Mouse (Mus musculus) liver, embryonic 14.5 days (tissue): Measurements from ENCODE around the gene Kiss1. TPM values are rescaled to one million over a fixed set of nuclear protein-coding genes. Genes with fewer than 3 reads are reported as not detected.

Source experiments
- ATAC-seq: fragments of 200-750 bp; cut with Nextera tagmentation; 2 replicates; pipeline ENCODE4 v1.8.0; 2017; ENCODE audit warnings: moderate number of reproducible peaks, mild to moderate bottlenecking, moderate library complexity; ENCODE audit not compliant: insufficient read depth
- DNase-seq, 3 experiments: peaks; one replicate each; pipeline ENCODE4 v3.0.0-alpha.2; 2012 to 2013; ENCODE audit warnings: low read depth in 3 of 3, low spot score in 3 of 3
- H3K27ac ChIP-seq: fragments of 300-500 bp; sonication (generic); 2 replicates; pipeline ENCODE4 v1.5.1; 2014; ENCODE audit warnings: moderate library complexity, mild to moderate bottlenecking, control low read depth, inconsistent platforms
- H3K27me3 ChIP-seq: fragments of 300-500 bp; sonication (generic); 2 replicates; pipeline ENCODE4 v1.6.1; 2014; ENCODE audit warnings: mild to moderate bottlenecking, low read length, moderate library complexity; ENCODE audit not compliant: control insufficient read depth, insufficient read depth
- H3K36me3 ChIP-seq: fragments of 300-500 bp; sonication (generic); replicated peaks from 2 replicates; pipeline ENCODE4 v1.6.1; 2014; ENCODE audit warnings: low read depth; ENCODE audit not compliant: control insufficient read depth, insufficient read depth
- H3K4me1 ChIP-seq, 2 experiments: fragments of 200-500 bp in 1 of 2; fragments of 300-500 bp in 1 of 2; sonication (generic) in 1 of 2; replicated peaks; 2 replicates each; pipeline ENCODE4 v1.6.1; 2012 to 2014; ENCODE audit warnings: antibody characterized with exemption in 1 of 2, inconsistent platforms in 1 of 2, low read length in 1 of 2; ENCODE audit not compliant: control insufficient read depth in 2 of 2, insufficient read depth in 2 of 2
- H3K4me2 ChIP-seq: fragments of 300-500 bp; sonication (generic); 2 replicates; pipeline ENCODE4 v1.6.1; 2014; ENCODE audit warnings: low read depth, mild to moderate bottlenecking, control low read depth, moderate library complexity
- H3K4me3 ChIP-seq, 2 experiments: fragments of 200-500 bp in 1 of 2; fragments of 300-500 bp in 1 of 2; sonication (generic) in 1 of 2; 2 replicates each; pipeline ENCODE4 v1.5.1; 2012 to 2014; ENCODE audit warnings: low read depth in 2 of 2, low read length in 2 of 2, mild to moderate bottlenecking in 2 of 2, control low read depth in 1 of 2, inconsistent platforms in 1 of 2, moderate library complexity in 1 of 2; ENCODE audit not compliant: insufficient read depth in 1 of 2
- H3K9ac ChIP-seq: fragments of 300-500 bp; sonication (generic); replicated peaks from 2 replicates; pipeline ENCODE4 v1.6.1; 2014; ENCODE audit warnings: mild to moderate bottlenecking, control low read depth, moderate library complexity
- H3K9me3 ChIP-seq: fragments of 300-500 bp; sonication (generic); 2 replicates; pipeline ENCODE4 v1.6.1; 2016; ENCODE audit warnings: low read length, mixed read lengths; ENCODE audit not compliant: control insufficient read depth
- CTCF ChIP-seq: IDR thresholded peaks from 2 replicates; pipeline ENCODE4 v1.5.1; 2016; ENCODE audit warnings: antibody characterized with exemption, low read depth, control low read depth
- EP300 ChIP-seq: IDR thresholded peaks from 2 replicates; pipeline ENCODE4 v1.6.1; 2016; ENCODE audit warnings: antibody characterized with exemption, low read depth
- WGBS: fragments of 180-500 bp; shearing (Covaris S2); extraction: QIAGEN DNeasy Blood & Tissue Kit; methylation state at CpG from one replicate; pipeline ENCODE4 v1.1.7; 2014; ENCODE audit not compliant: insufficient replicate concordance; 5-methylcytosine and 5-hydroxymethylcytosine counted together
- polyA plus RNA-seq, 2 experiments: library from polyadenylated mRNA; depleted of rRNA in 1 of 2; stranded (reverse) in 1 of 2; unstranded in 1 of 2; fragments of >200 nt; fragmentation: Nextera tagmentation in 1 of 2; extraction: Ambion mirVana in 1 of 2; gene quantifications; 2 replicates each; pipeline versions ENCODE4 v1.2.1 to v1.2.3; 2012 to 2014

Gene Kiss1
- polyA plus RNA-seq, 2 experiments = not detected

GRCm38 (mm10) chr1:133291888-133292287 is 29.8 kb upstream of the Kiss1 start:
- Histone ChIP-seq H3K9ac (no peak overlapping the region), H3K27me3 (no peaks in the 10 kb centered on the region), H3K27ac (no peak overlapping the region), H3K4me1 (no peaks in the 10 kb centered on the region), H3K9me3 (no peaks in the 10 kb centered on the region), H3K36me3 (no peaks in the 10 kb centered on the region), H3K4me2 (no peak overlapping the region), H3K4me3 (no peak overlapping the region)
- WGBS = 71% methylated on average over 6 of the region's 6 CpGs
- TF ChIP-seq EP300 (no peak), CTCF (no peak)
- no peak for DNase-seq
- ATAC-seq = no peak

GRCm38 (mm10) chr1:133292608-133293007 is 29.1 kb upstream of the Kiss1 start:
- Histone ChIP-seq H3K27ac (no peak overlapping the region), H3K4me1 (no peaks in the 10 kb centered on the region), H3K9ac (no peak overlapping the region), H3K9me3 (no peaks in the 10 kb centered on the region), H3K27me3 (no peaks in the 10 kb centered on the region), H3K4me3 (no peak overlapping the region), H3K36me3 (no peaks in the 10 kb centered on the region), H3K4me2 (no peak overlapping the region)
- TF ChIP-seq CTCF (no peak), EP300 (no peak)
- ATAC-seq = no peak
- no peak for DNase-seq

GRCm38 (mm10) chr1:133296376-133296775 is 25.3 kb upstream of the Kiss1 start:
- Histone ChIP-seq H3K4me1 (no peaks in the 10 kb centered on the region), H3K4me3 (no peak overlapping the region), H3K9me3 (no peaks in the 10 kb centered on the region), H3K27ac (no peak overlapping the region), H3K9ac (no peak overlapping the region), H3K27me3 (no peaks in the 10 kb centered on the region; the same call in 1 of the 2 replicates), H3K4me2 (no peak overlapping the region), H3K36me3 (no peaks in the 10 kb centered on the region)
- no peak for DNase-seq
- no peak for ATAC-seq
- WGBS = 73% methylated on average over 9 of the region's 9 CpGs
- TF ChIP-seq CTCF (no peak), EP300 (no peak)

- DNase-seq (no peak), ATAC-seq (no peak)
- Histone ChIP-seq H3K4me2 (no peak overlapping the region), H3K9ac (no peak overlapping the region), H3K27me3 (no peaks in the 10 kb centered on the region; the same call in 1 of the 2 replicates), H3K27ac (no peak overlapping the region), H3K4me1 (no peaks in the 10 kb centered on the region; a peak in 1 of 4 replicates), H3K36me3 (no peaks in the 10 kb centered on the region), H3K9me3 (no peaks in the 10 kb centered on the region), H3K4me3 (no peak overlapping the region)
- 45% methylated on average over 14 of the region's 14 CpGs for WGBS
- no peak for TF ChIP-seq EP300
- no peak for TF ChIP-seq CTCF
Observed at GRCm38 (mm10) chr1:133298816-133299215, 22.9 kb upstream of the Kiss1 start.

GRCm38 (mm10) chr1:133302540-133302939 is 19.1 kb upstream of the Kiss1 start:
- DNase-seq (peak in 1 of 3 experiments; percentile 11), ATAC-seq (no peak)
- no peaks in the 10 kb centered on the region for H3K36me3 ChIP-seq
- H3K9me3 ChIP-seq = no peaks in the 10 kb centered on the region
- no peak overlapping the region for H3K9ac ChIP-seq
- no peak overlapping the region for H3K4me3 ChIP-seq
- H3K4me1 ChIP-seq = no peaks in the 10 kb centered on the region; a peak in 1 of 4 replicates
- WGBS = 29% methylated on average over 3 of the region's 3 CpGs
- TF ChIP-seq CTCF (no peak), EP300 (no peak)
- H3K4me2 ChIP-seq = no peak overlapping the region
- no peaks in the 10 kb centered on the region; the same call in 1 of the 2 replicates for H3K27me3 ChIP-seq
- no peak overlapping the region for H3K27ac ChIP-seq
